Mouse (Mus musculus): ENCODE results near the gene Arhgap23.

- TF ChIP-seq CTCF (IDR thresholded peaks at IDR 0.05; ENCODE audit: borderline replicate concordance, insufficient read depth, low read depth, low read length) (no peak), POLR2A (IDR thresholded peaks at IDR 0.05; ENCODE audit: borderline replicate concordance, insufficient read depth, low read length) (no peak)
Observed at GRCm38 (mm10) chr11:97479085-97479484, 63.8 kb downstream of the Arhgap23 start.

Data from cerebellum, adult 2 months (tissue).